Mouse (Mus musculus) heart, embryonic 16.5 days (tissue): ENCODE data around the gene Nrros. TPM values are rescaled to one million over a fixed set of nuclear protein-coding genes. Genes with fewer than 3 reads are reported as not detected.

Experiments
- ATAC-seq: fragments of 200-750 bp; cut with Nextera tagmentation; replicated peaks from 2 replicates; pipeline ENCODE4 v1.8.0; 2017; ENCODE audit warnings: moderate number of reproducible peaks; ENCODE audit not compliant: insufficient read depth, low FRiP score; ENCODE audit errors: extremely low read depth
- H3K27ac ChIP-seq: fragments of 300-500 bp; sonication (generic); 2 replicates; pipeline ENCODE4 v1.5.1; 2014; ENCODE audit warnings: mild to moderate bottlenecking, low read length, control low read depth, moderate library complexity
- H3K27me3 ChIP-seq: fragments of 300-500 bp; sonication (generic); 2 replicates; pipeline ENCODE4 v1.6.1; 2014; ENCODE audit warnings: low read length, mixed read lengths; ENCODE audit not compliant: control insufficient read depth, insufficient read depth
- H3K36me3 ChIP-seq: fragments of 300-500 bp; sonication (generic); 2 replicates; pipeline ENCODE4 v1.6.1; 2014; ENCODE audit not compliant: control insufficient read depth, insufficient read depth
- H3K4me1 ChIP-seq: fragments of 300-500 bp; sonication (generic); 2 replicates; pipeline ENCODE4 v1.6.1; 2014; ENCODE audit warnings: low read length, mixed read lengths; ENCODE audit not compliant: control insufficient read depth, insufficient read depth
- H3K4me2 ChIP-seq: fragments of 300-500 bp; sonication (generic); 2 replicates; pipeline ENCODE4 v1.6.1; 2014; ENCODE audit warnings: low read depth, mild to moderate bottlenecking, control low read depth, low read length
- H3K4me3 ChIP-seq: fragments of 300-500 bp; sonication (generic); 2 replicates; pipeline ENCODE4 v1.5.1; 2014; ENCODE audit warnings: mild to moderate bottlenecking, control low read depth, low read length
- H3K9ac ChIP-seq: fragments of 300-500 bp; sonication (generic); 2 replicates; pipeline ENCODE4 v1.6.1; 2014; ENCODE audit warnings: low read length, control low read depth
- H3K9me3 ChIP-seq: fragments of 300-500 bp; sonication (generic); replicated peaks from 2 replicates; pipeline ENCODE4 v1.6.1; 2016; ENCODE audit warnings: low read length; ENCODE audit not compliant: control insufficient read depth
- WGBS: fragments of 180-500 bp; shearing (Covaris S2); extraction: QIAGEN DNeasy Blood & Tissue Kit; methylation state at CpG from one replicate; pipeline ENCODE4 v1.1.7; 2014; 5-methylcytosine and 5-hydroxymethylcytosine counted together
- polyA plus RNA-seq: library from polyadenylated mRNA; unstranded; fragments of >200 nt; fragmentation: Nextera tagmentation; extraction: Ambion mirVana; gene quantifications from 2 replicates; pipeline ENCODE4 v1.2.1, GENCODE M21; 2015

The Nrros gene
- polyA plus RNA-seq, 1 experiment from 2014 or later = 20.5 TPM

- Histone ChIP-seq H3K9ac (no peak overlapping the region), H3K4me3 (no peak overlapping the region), H3K27ac (no peak overlapping the region), H3K36me3 (no peaks in the 10 kb centered on the region), H3K27me3 (no peaks in the 10 kb centered on the region), H3K4me1 (peaks cover 9% of the 10 kb centered on the region), H3K4me2 (peak overlapping the region; percentile 22; the same call in 1 of the 2 replicates), H3K9me3 (no peaks in the 10 kb centered on the region)
- WGBS = 14% methylated on average over 15 of the region's 15 CpGs
- ATAC-seq = no peak; the same call in 1 of the 2 replicates
Measured at GRCm38 (mm10) chr16:32114968-32115695, 50.3 kb downstream of the Nrros start.

- no peak for ATAC-seq
- WGBS = 82% methylated on average over 10 of the region's 10 CpGs
- Histone ChIP-seq H3K4me2 (no peak overlapping the region; the same call in 1 of the 2 replicates), H3K9me3 (no peaks in the 10 kb centered on the region), H3K36me3 (no peaks in the 10 kb centered on the region), H3K4me1 (peaks cover 9% of the 10 kb centered on the region), H3K27ac (peak overlapping the region; percentile 70; the same call in 1 of the 2 replicates), H3K4me3 (no peak overlapping the region), H3K9ac (no peak overlapping the region), H3K27me3 (no peaks in the 10 kb centered on the region)
Measured at GRCm38 (mm10) chr16:32114406-32114805, 51.0 kb downstream of the Nrros start.

- Histone ChIP-seq H3K9ac (no peak overlapping the region), H3K9me3 (no peaks in the 10 kb centered on the region), H3K4me2 (peak overlapping the region; percentile 41), H3K4me3 (no peak overlapping the region), H3K36me3 (no peaks in the 10 kb centered on the region), H3K27ac (peak overlapping the region; percentile 70), H3K27me3 (no peaks in the 10 kb centered on the region), H3K4me1 (peaks cover 9% of the 10 kb centered on the region)
- WGBS = 45% methylated on average over 23 of the region's 23 CpGs
- peak; percentile 74 for ATAC-seq
Measured at GRCm38 (mm10) chr16:32113541-32114218, 51.7 kb downstream of the Nrros start.

GRCm38 (mm10) chr16:32110951-32111699 lies 54.3 kb downstream of the Nrros start:
- Histone ChIP-seq H3K27ac (no peak overlapping the region), H3K4me2 (no peak overlapping the region), H3K9ac (no peak overlapping the region), H3K4me3 (no peak overlapping the region), H3K4me1 (peaks cover 7% of the 10 kb centered on the region), H3K27me3 (no peaks in the 10 kb centered on the region), H3K9me3 (no peaks in the 10 kb centered on the region), H3K36me3 (peaks cover 5% of the 10 kb centered on the region; the same call in 1 of the 2 replicates)
- WGBS = 64% methylated on average over 15 of the region's 15 CpGs
- ATAC-seq = no peak

DNA sequence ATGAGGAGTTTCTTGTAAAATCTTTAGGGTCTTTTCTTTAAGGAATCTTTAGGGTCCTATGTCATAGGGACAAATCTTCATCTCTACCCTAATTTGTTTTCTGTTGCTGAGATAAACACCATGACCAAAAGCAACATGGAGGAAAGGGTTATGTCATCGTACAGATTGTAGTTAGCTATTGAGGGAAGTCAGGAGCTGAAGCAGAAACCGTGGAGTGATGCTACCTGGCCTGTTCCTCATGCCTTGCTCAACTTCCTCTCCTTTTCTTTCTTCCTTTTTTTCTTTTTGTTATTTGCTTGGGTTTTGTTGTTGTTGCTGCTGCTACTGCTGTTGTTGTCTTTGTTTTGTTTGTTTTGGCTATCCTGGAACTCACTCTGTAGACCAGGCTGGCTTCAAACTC lies 56.8 kb downstream of the Nrros start:
- H3K27me3 ChIP-seq = no peaks in the 10 kb centered on the region
- H3K9ac ChIP-seq = no peak overlapping the region
- WGBS = 80% methylated on average over 2 of the region's 2 CpGs
- H3K9me3 ChIP-seq = peaks cover 2% of the 10 kb centered on the region; the same call in 1 of the 2 replicates
- ATAC-seq = no peak
- H3K36me3 ChIP-seq = peaks cover 14% of the 10 kb centered on the region
- H3K27ac ChIP-seq = no peak overlapping the region
- no peaks in the 10 kb centered on the region for H3K4me1 ChIP-seq
- H3K4me2 ChIP-seq = no peak overlapping the region
- H3K4me3 ChIP-seq = no peak overlapping the region

DNA sequence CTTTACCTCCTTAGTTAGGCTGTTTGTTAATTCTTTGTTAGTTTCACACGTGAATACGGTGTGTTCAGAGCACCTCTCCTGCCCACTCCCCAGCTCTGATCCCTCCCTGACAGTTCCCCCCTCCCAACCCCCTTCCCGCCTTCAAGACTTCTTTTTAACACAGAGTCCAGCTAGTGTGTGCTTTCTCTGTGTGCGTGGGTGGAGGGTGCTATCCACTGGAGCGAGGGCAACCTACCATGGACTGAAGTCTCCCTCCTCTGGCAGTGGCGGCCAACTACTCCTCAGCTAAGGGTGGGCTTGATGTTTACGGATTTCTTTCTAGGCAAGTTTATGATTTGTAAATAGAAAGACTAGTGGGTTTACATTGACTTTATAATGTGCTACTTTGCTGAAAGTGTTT lies 57.2 kb downstream of the Nrros start:
- H3K4me1 ChIP-seq = no peaks in the 10 kb centered on the region
- no peaks in the 10 kb centered on the region for H3K27me3 ChIP-seq
- peaks cover 17% of the 10 kb centered on the region for H3K36me3 ChIP-seq
- peak overlapping the region; percentile 40; the same call in 1 of the 2 replicates for H3K27ac ChIP-seq
- ATAC-seq = no peak; the same call in 1 of the 2 replicates
- peak overlapping the region; percentile 13 for H3K4me2 ChIP-seq
- 69% methylated on average over 7 of the region's 7 CpGs for WGBS
- peaks cover 2% of the 10 kb centered on the region; the same call in 1 of the 2 replicates for H3K9me3 ChIP-seq
- no peak overlapping the region for H3K9ac ChIP-seq
- H3K4me3 ChIP-seq = no peak overlapping the region

- ATAC-seq = peak; percentile 58; the same call in 1 of the 2 replicates
- no peak overlapping the region for H3K4me3 ChIP-seq
- peak overlapping the region; percentile 13; the same call in 1 of the 2 replicates for H3K4me2 ChIP-seq
- no peaks in the 10 kb centered on the region for H3K4me1 ChIP-seq
- peaks cover 2% of the 10 kb centered on the region; the same call in 1 of the 2 replicates for H3K9me3 ChIP-seq
- H3K27me3 ChIP-seq = no peaks in the 10 kb centered on the region
- peaks cover 19% of the 10 kb centered on the region for H3K36me3 ChIP-seq
- H3K27ac ChIP-seq = peak overlapping the region; percentile 40
- 80% methylated on average over 12 of the region's 12 CpGs for WGBS
- no peak overlapping the region for H3K9ac ChIP-seq
Measured at GRCm38 (mm10) chr16:32107342-32108045, 57.9 kb downstream of the Nrros start.

DNA sequence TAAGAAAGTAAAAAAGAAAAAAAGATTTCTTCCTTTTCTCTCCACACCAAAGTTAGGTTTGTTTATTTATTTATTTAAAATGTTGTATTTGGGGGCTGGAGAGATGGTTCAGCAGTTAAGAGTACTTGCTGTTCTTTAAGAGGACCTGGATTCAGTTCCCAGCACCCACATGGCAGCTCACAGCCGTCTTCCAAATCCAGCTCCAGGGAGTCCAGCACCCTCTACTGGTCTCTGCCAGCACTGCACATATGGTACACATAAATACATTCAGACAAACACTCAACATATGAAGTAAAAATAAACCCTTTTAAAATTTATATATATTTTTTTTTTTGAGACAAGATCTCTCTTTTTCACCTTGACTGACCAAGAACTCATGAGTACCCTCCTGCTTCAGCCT lies 59.7 kb downstream of the Nrros start:
- H3K4me3 ChIP-seq = no peak overlapping the region
- no peak overlapping the region for H3K27ac ChIP-seq
- no peak overlapping the region for H3K4me2 ChIP-seq
- no peaks in the 10 kb centered on the region for H3K4me1 ChIP-seq
- ATAC-seq = no peak
- no peak overlapping the region for H3K9ac ChIP-seq
- H3K27me3 ChIP-seq = no peaks in the 10 kb centered on the region
- H3K9me3 ChIP-seq = peaks cover 2% of the 10 kb centered on the region; the same call in 1 of the 2 replicates
- H3K36me3 ChIP-seq = peaks cover 19% of the 10 kb centered on the region
- WGBS = 96% methylated on average over 1 of the region's 1 CpGs
